Mouse (Mus musculus) liver, postnatal 0 days (tissue): Measurements from ENCODE around the gene Rcor2. TPM values are rescaled to one million over a fixed set of nuclear protein-coding genes. Genes with fewer than 3 reads are reported as not detected.
A peak's percentile ranks its signal among the peaks of the same experiment; 100 is the strongest.

Experiments
- ATAC-seq: fragments of 200-750 bp; cut with Nextera tagmentation; 2 replicates; pipeline ENCODE4 v1.8.0; 2017; ENCODE audit warnings: mild to moderate bottlenecking, moderate library complexity
- DNase-seq: peaks from one replicate; pipeline ENCODE4 v3.0.0-alpha.2; 2016
- H3K27ac ChIP-seq: fragments of 300-500 bp; sonication (generic); 2 replicates; pipeline ENCODE4 v1.5.1; 2014; ENCODE audit warnings: antibody characterized with exemption, moderate library complexity, mild to moderate bottlenecking, low read depth
- H3K27me3 ChIP-seq: fragments of 300-500 bp; sonication (generic); 2 replicates; pipeline ENCODE4 v1.6.1; 2014; ENCODE audit warnings: low read length, control low read depth, mixed read lengths; ENCODE audit not compliant: insufficient read depth
- H3K36me3 ChIP-seq: fragments of 300-500 bp; sonication (generic); replicated peaks from 2 replicates; pipeline ENCODE4 v1.6.1; 2014; ENCODE audit warnings: mild to moderate bottlenecking, control low read depth, low read length, moderate library complexity, mixed read lengths; ENCODE audit not compliant: insufficient read depth
- H3K4me1 ChIP-seq: fragments of 300-500 bp; sonication (generic); 2 replicates; pipeline ENCODE4 v1.6.1; 2014; ENCODE audit warnings: antibody characterized with exemption, mild to moderate bottlenecking, control low read depth; ENCODE audit not compliant: insufficient read depth
- H3K4me2 ChIP-seq: fragments of 300-500 bp; sonication (generic); 2 replicates; pipeline ENCODE4 v1.6.1; 2014; ENCODE audit warnings: low read depth, mild to moderate bottlenecking, low read length, moderate library complexity, mixed read lengths
- H3K4me3 ChIP-seq: fragments of 300-500 bp; sonication (generic); 2 replicates; pipeline ENCODE4 v1.5.1; 2014; ENCODE audit warnings: low read depth, low read length
- H3K9ac ChIP-seq: fragments of 300-500 bp; sonication (generic); replicated peaks from 2 replicates; pipeline ENCODE4 v1.6.1; 2014; ENCODE audit warnings: mild to moderate bottlenecking, moderate library complexity
- H3K9me3 ChIP-seq: fragments of 300-500 bp; sonication (generic); 2 replicates; pipeline ENCODE4 v1.6.1; 2016; ENCODE audit warnings: mild to moderate bottlenecking, control low read depth, low read length, mixed read lengths
- CTCF ChIP-seq: sonication (generic); IDR thresholded peaks from 2 replicates; pipeline ENCODE4 v1.5.1; 2016; ENCODE audit warnings: antibody characterized with exemption, low read depth
- EP300 ChIP-seq: IDR thresholded peaks from 2 replicates; pipeline ENCODE4 v1.6.1; 2016; ENCODE audit warnings: antibody characterized with exemption, low read depth, mild to moderate bottlenecking
- WGBS: fragments of 180-500 bp; shearing (Covaris S2); extraction: QIAGEN DNeasy Blood & Tissue Kit; methylation state at CpG from one replicate; pipeline ENCODE4 v1.1.7; 2014; ENCODE audit not compliant: insufficient replicate concordance; 5-methylcytosine and 5-hydroxymethylcytosine counted together
- polyA plus RNA-seq: library from polyadenylated mRNA; unstranded; fragments of >200 nt; fragmentation: Nextera tagmentation; extraction: Ambion mirVana; gene quantifications from 2 replicates; pipeline ENCODE4 v1.2.1, GENCODE M21; 2015

The Rcor2 gene
- polyA plus RNA-seq, 1 experiment from 2014 or later = 0.62 TPM

GRCm38 (mm10) chr19:7239574-7239973, 27.6 kb upstream of the Rcor2 start:
- DNase-seq (no peak), ATAC-seq (no peak)
- H3K9ac ChIP-seq = peak overlapping the region; percentile 84
- H3K36me3 ChIP-seq = peaks cover 18% of the 10 kb centered on the region
- H3K27me3 ChIP-seq = no peaks in the 10 kb centered on the region
- TF ChIP-seq CTCF = no peak
- TF ChIP-seq EP300 = no peak
- peak overlapping the region; percentile 80 for H3K4me3 ChIP-seq
- 89% methylated on average over 3 of the region's 3 CpGs for WGBS
- H3K27ac ChIP-seq = no peak overlapping the region
- peaks cover 11% of the 10 kb centered on the region for H3K4me1 ChIP-seq
- peak overlapping the region; percentile 95 for H3K4me2 ChIP-seq
- no peaks in the 10 kb centered on the region for H3K9me3 ChIP-seq

- ATAC-seq = peak; percentile 2; the same call in 1 of the 2 replicates
- peaks cover 18% of the 10 kb centered on the region for H3K36me3 ChIP-seq
- H3K9me3 ChIP-seq = no peaks in the 10 kb centered on the region
- peak overlapping the region; percentile 80 for H3K4me3 ChIP-seq
- peak overlapping the region; percentile 84 for H3K27ac ChIP-seq
- no peaks in the 10 kb centered on the region for H3K27me3 ChIP-seq
- peak overlapping the region; percentile 95 for H3K4me2 ChIP-seq
- no peak for DNase-seq
- WGBS = under 1% methylated on average over 13 of the region's 13 CpGs
- H3K9ac ChIP-seq = peak overlapping the region; percentile 84
- TF ChIP-seq CTCF (no peak), EP300 (no peak)
- H3K4me1 ChIP-seq = peaks cover 11% of the 10 kb centered on the region
These were observed 26.8 kb upstream of the Rcor2 start for GRCm38 (mm10) chr19:7240291-7240690.

GRCm38 (mm10) chr19:7240782-7241690, 26.1 kb upstream of the Rcor2 start, which contains the start of gene Naa40:
Gene Naa40 (minus strand): TSS chr19:7241183.
- H3K27me3 ChIP-seq = no peaks in the 10 kb centered on the region
- ATAC-seq (peak; percentile 98), DNase-seq (peak; percentile 94)
- H3K9me3 ChIP-seq = no peaks in the 10 kb centered on the region
- H3K4me3 ChIP-seq = peak within 1 kb of the TSS; percentile 80
- H3K4me2 ChIP-seq = peak within 1 kb of the TSS; percentile 95
- under 1% methylated on average over 71 of the region's 80 CpGs for WGBS
- peak within 1 kb of the TSS; percentile 84 for H3K27ac ChIP-seq
- TF ChIP-seq EP300 (no peak), CTCF (no peak)
- H3K36me3 ChIP-seq = peaks cover 18% of the 10 kb centered on the region
- peak within 1 kb of the TSS; percentile 84 for H3K9ac ChIP-seq
- H3K4me1 ChIP-seq = peaks cover 11% of the 10 kb centered on the region

- H3K9ac ChIP-seq = no peak overlapping the region
- no peak overlapping the region for H3K27ac ChIP-seq
- no peaks in the 10 kb centered on the region for H3K27me3 ChIP-seq
- H3K9me3 ChIP-seq = no peaks in the 10 kb centered on the region
- DNase-seq = no peak
- no peaks in the 10 kb centered on the region for H3K4me1 ChIP-seq
- H3K4me3 ChIP-seq = no peak overlapping the region
- ATAC-seq = no peak
- WGBS = 73% methylated on average over 3 of the region's 3 CpGs
- no peaks in the 10 kb centered on the region for H3K36me3 ChIP-seq
- no peak overlapping the region for H3K4me2 ChIP-seq
- TF ChIP-seq EP300 = no peak
- no peak for TF ChIP-seq CTCF
These were observed 21.1 kb upstream of the Rcor2 start for GRCm38 (mm10) chr19:7246021-7246420.

GRCm38 (mm10) chr19:7257881-7258280, 9.2 kb upstream of the Rcor2 start:
- DNase-seq (no peak), ATAC-seq (no peak)
- no peak overlapping the region for H3K9ac ChIP-seq
- H3K27ac ChIP-seq = no peak overlapping the region
- 80% methylated on average over 5 of the region's 5 CpGs for WGBS
- H3K36me3 ChIP-seq = no peaks in the 10 kb centered on the region
- peaks cover 7% of the 10 kb centered on the region; the same call in 1 of the 2 replicates for H3K9me3 ChIP-seq
- H3K4me2 ChIP-seq = no peak overlapping the region
- TF ChIP-seq CTCF (no peak), EP300 (no peak)
- no peak overlapping the region for H3K4me3 ChIP-seq
- H3K4me1 ChIP-seq = no peaks in the 10 kb centered on the region
- no peaks in the 10 kb centered on the region for H3K27me3 ChIP-seq

GRCm38 (mm10) chr19:7261476-7261875, 5.6 kb upstream of the Rcor2 start:
- H3K4me1 ChIP-seq = no peaks in the 10 kb centered on the region
- ATAC-seq (no peak), DNase-seq (no peak)
- no peak overlapping the region for H3K4me3 ChIP-seq
- TF ChIP-seq CTCF (no peak), EP300 (no peak)
- no peak overlapping the region for H3K4me2 ChIP-seq
- H3K27me3 ChIP-seq = no peaks in the 10 kb centered on the region; the same call in 1 of the 2 replicates
- no peak overlapping the region for H3K27ac ChIP-seq
- H3K9me3 ChIP-seq = peaks cover 7% of the 10 kb centered on the region; the same call in 1 of the 2 replicates
- no peaks in the 10 kb centered on the region for H3K36me3 ChIP-seq
- H3K9ac ChIP-seq = no peak overlapping the region
- WGBS = 96% methylated on average over 1 of the region's 1 CpGs
